Mouse (Mus musculus) T-helper 1 cell (primary cell): ENCODE measurements around the gene Gm43552.

Experiments
- in situ Hi-C: fragments of 300-600 bp; cut with MboI, MseI; formaldehyde crosslinking; loops from one replicate; pipeline ENCODE4 v1.15.1; 2025; ENCODE audit warnings: high pct_unique_total_duplicates

Gm43552 gene

GRCm38 (mm10) chr5:65491767-65492715 is 592 bp downstream of the Gm43552 start:
- in situ Hi-C loops, result no loop called here

DNA sequence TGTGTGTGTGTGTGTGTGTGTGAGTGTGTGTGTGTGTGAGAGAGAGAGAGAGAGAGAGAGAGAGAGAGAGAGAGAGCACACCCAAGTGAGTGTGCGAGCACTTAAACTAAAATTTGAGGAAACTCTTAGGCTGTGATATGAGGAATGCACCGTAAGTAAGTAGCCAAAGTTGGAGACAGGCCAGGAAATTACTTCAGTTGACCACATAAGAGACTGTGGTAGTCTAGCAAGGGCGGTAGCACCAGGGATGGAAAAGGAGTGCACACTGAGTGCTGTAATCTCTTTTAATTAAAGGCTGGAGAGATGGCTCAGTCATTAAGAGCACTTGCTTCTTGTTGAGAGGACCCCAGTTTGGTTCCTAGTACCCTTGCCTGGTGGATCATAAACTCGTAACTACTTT is 2.8 kb downstream of the Gm43552 start:
- in situ Hi-C loops, result no loop called here

- in situ Hi-C loops, result no loop called here
These were observed 3.9 kb downstream of the Gm43552 start for GRCm38 (mm10) chr5:65488725-65489124.

DNA sequence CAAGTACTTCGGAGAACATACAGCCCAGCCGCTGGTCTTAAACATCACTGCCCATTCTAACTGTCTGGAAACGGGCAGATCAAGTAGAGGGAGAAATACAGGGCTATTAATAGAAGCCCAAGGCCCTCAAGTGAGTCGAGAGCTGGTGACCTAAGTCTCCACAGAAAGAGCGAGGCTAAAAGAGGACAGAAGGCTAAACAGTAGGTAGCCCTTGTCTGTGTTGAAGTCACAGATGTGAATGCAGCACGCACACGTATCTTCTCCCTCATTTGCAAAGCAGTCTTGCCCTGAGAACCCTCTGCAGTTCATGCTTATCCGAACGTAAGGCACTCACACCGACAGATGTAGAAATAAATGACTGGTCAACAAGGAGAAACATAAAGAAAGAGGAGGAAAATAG is 5.3 kb downstream of the Gm43552 start:
- in situ Hi-C loops, result no loop called here

- in situ Hi-C loops, result no loop called here
These were observed 6.1 kb downstream of the Gm43552 start for GRCm38 (mm10) chr5:65486514-65486913.

DNA sequence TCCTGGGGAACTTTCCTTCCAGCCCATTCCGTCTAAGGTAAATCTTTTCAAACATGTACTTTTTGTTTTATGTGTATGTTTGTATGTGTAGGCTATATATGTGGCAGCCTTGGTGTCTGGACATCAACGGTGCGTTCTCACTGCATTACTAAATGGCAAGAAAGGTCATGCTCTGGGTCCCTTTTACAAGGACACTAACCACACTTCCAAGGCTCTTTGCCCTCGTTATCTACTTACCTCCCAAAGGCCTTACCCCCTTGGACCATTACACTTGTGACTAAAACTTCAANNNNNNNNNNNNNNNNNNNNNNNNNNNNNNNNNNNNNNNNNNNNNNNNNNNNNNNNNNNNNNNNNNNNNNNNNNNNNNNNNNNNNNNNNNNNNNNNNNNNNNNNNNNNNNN is 9.6 kb downstream of the Gm43552 start:
- in situ Hi-C loops, result loop anchor here (5.0 kb wide), 1 partner anchor 49 kb away; no protein-coding TSS in a partner anchor

- in situ Hi-C loops, result loop anchor here (5.0 kb wide), 1 partner anchor 52 kb away; no protein-coding TSS in a partner anchor
These were observed 12.1 kb downstream of the Gm43552 start for GRCm38 (mm10) chr5:65480511-65480910.

- in situ Hi-C loops, result loop anchor here (5.0 kb wide), 2 partner anchors 52 to 83 kb away; no protein-coding TSS in a partner anchor
These were observed 12.8 kb downstream of the Gm43552 start for GRCm38 (mm10) chr5:65479681-65480445.

- in situ Hi-C loops, result loop anchor here (5.0 kb wide), 1 partner anchor 81 kb away; no protein-coding TSS in a partner anchor
These were observed 14.4 kb downstream of the Gm43552 start for GRCm38 (mm10) chr5:65478224-65478623.

- in situ Hi-C loops, result loop anchor here (5.0 kb wide), 1 partner anchor 79 kb away; no protein-coding TSS in a partner anchor
These were observed 15.9 kb downstream of the Gm43552 start for GRCm38 (mm10) chr5:65476739-65477138.

DNA sequence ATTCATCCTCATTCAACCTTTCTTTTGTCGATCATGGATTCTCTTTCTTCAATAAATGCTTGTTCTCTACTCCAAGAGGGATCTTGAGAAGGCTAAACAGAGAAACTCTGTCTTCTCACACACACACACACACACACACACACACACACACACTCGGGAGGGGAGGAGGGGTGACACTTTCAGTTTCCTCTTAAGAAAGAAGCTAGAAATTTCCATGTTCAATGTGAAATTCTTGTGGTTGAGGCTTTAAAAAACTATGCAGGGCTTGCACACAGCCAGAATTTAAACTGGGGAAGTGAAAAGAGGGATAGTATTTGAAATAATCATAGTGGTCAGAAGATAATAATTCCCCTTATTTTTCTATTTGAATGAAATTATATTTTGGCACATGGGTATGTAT is 16.8 kb downstream of the Gm43552 start:
- in situ Hi-C loops, result loop anchor here (5.0 kb wide), 1 partner anchor 79 kb away; no protein-coding TSS in a partner anchor

DNA sequence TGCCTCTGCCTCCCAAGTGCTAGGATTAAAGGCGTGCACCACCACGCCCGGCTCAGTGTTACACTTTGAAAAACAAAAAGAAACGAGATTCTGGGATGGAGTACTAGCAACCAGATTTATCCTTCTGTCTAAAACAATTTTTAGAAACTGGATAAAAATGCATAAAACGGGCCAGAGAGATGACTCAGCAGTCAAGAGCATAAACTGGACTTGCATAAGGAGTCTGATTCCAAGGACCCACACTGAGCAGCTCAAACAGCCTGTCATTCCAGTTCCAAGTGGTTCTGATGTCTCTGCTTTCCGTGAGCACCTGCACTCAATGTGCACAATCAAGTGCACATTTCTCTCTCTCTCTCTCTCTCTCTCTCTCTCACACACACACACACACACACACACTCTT is 22.9 kb downstream of the Gm43552 start:
- in situ Hi-C loops, result no loop called here

- in situ Hi-C loops, result no loop called here
These were observed 25.7 kb downstream of the Gm43552 start for GRCm38 (mm10) chr5:65466911-65467310.

DNA sequence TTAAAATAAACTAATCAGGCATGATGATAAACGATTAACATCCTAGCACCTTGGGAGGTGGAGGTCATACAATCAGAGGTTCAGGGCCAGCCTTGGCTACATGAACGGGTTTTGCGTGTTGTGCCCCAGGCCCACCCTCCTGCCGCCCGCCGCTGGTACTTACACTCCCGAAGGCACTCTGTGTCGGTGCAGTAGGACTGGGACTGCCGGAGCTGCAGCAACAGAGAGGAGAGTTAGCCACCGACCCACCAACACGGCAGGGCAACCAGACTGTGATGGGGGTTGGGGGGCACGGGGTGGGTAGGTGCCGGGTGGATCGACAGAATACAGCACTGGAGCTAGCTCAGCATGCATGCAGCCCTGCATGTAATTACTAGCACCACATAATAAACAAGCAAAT is 32.3 kb downstream of the Gm43552 start:
- in situ Hi-C loops, result no loop called here

GRCm38 (mm10) chr5:65459454-65459853 is 33.2 kb downstream of the Gm43552 start:
- in situ Hi-C loops, result no loop called here

GRCm38 (mm10) chr5:65457846-65458245 is 34.8 kb downstream of the Gm43552 start:
- in situ Hi-C loops, result no loop called here

- in situ Hi-C loops, result no loop called here
These were observed 35.4 kb downstream of the Gm43552 start for GRCm38 (mm10) chr5:65457086-65457827.

- in situ Hi-C loops, result no loop called here
These were observed 37.9 kb downstream of the Gm43552 start for GRCm38 (mm10) chr5:65454771-65455170.

DNA sequence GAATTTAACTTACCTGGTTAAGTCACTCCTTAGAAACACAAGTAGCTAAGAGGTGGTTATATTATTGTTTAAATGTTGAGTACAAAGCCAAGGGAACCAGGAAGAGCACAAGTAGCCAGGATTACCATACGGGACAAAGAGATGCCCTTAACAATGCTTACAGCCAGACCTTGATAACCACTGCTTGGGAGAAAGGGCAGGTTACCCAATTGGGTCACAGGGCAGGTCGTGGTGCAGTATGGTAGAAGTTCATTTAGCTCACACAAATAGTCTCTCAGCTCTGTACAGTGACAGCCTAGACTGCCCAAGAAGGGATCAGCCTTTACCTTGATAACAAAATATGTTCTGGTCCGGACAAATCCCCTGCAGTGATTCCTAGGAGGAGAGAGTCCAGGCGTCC is 43.7 kb downstream of the Gm43552 start:
- in situ Hi-C loops, result no loop called here

DNA sequence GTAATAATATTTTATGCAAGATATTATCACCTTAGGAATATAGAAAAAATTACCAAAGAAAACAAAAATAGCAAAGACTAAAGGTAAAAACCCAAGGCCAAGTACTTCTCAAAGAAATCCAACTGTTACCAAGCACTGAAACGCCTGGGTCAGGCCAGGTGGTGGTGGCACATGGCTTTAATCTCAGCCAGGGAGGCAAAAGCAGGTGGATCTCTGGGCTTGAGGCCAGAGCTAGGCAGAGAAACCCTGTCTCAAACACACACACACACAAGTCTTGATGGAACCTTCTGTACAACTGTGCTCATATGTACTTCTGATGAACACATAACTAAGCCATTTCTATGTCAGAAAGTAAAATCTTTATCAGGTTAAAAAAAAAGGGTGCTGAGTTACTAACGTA is 44.8 kb downstream of the Gm43552 start:
- in situ Hi-C loops, result no loop called here

DNA sequence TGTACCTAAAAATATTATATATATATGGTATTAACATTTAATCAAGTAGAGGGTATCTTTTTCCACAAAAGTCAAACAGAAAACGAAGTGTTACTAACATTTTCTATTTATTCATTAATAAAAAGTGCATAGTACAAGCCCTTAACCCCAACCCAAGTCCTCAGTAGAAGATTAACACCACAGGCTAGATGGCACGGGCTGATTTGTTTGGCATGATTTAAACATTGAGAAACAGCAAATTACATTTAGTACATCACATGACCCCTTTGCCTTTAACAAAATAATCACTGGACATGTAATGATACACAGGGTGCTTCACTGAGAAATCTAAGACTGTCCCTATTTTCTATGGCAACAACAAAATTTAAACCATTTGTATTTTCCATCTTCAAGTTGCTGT is 45.9 kb downstream of the Gm43552 start:
- in situ Hi-C loops, result no loop called here

- in situ Hi-C loops, result no loop called here
These were observed 47.7 kb downstream of the Gm43552 start for GRCm38 (mm10) chr5:65444981-65445380.
